Mouse (Mus musculus): ENCODE data around the gene Gm17364.

GRCm38 (mm10) chr13:41296396-41296795 lies 22.6 kb upstream of the Gm17364 start:
- TF ChIP-seq POLR2A (IDR thresholded peaks at IDR 0.05; ENCODE audit: extremely low read depth, insufficient read depth, low read length) = no peak
- TF ChIP-seq CTCF (IDR thresholded peaks at IDR 0.05; ENCODE audit: extremely low read depth, insufficient read depth, low read length) = no peak

Measured in cortical plate, adult 2 months (tissue).